In the genomic region with DNA sequence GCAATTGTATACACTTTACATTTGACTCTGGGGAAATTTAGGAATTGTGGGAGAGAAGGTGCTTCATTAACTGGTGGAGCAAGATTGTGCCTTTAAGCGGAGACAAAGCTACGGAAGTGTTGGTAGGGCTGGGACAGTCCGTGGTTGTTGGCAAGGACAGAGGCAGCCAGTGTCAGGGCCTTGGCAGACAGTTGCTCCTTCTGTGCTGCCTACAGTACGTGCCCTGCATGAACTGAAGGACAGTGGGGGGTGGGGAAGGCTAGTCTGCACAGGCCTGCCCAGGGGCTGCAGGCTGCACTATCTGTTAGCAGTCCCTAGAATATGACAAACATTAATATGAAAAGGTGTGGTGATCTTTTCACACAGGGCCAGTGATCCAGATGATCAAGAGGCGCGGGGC, we compare ENCODE assay signal across 10 mouse cellular contexts.
A peak's percentile ranks its signal among the peaks of the same experiment; 100 is the strongest.
DNase-seq lines count a peak whose midpoint lies in the region; ATAC-seq lines count a peak whose summit lies in the region.
"Had no signal": no experiment of that assay in that cellular context is flagged by ENCODE, and none has a peak within 500 bp of the region (broad histone marks: within the 10 kb centered on the region; RNA-seq: fewer than 3 reads in every experiment).

No protein-coding gene starts in this region.

- 75% methylated on average over 6 of the region's 6 CpGs for WGBS in neural tube, embryonic 11.5 days
- WGBS in liver, embryonic 12.5 days (ENCODE audit: insufficient replicate concordance): 58% methylated on average over 6 of the region's 6 CpGs

- no peak overlapping the region for H3K9ac ChIP-seq in neural tube, embryonic 11.5 days (ENCODE audit: low read length)
- H3K9ac ChIP-seq in liver, embryonic 12.5 days: no peak overlapping the region

- no peaks in the 10 kb centered on the region for H3K9me3 ChIP-seq in neural tube, embryonic 11.5 days (ENCODE audit: control insufficient read depth, low read length)
- no peaks in the 10 kb centered on the region for H3K9me3 ChIP-seq in liver, embryonic 12.5 days (replicated peaks)

- H3K4me3 ChIP-seq in neural tube, embryonic 11.5 days (ENCODE audit: low read depth, low read length): no peak overlapping the region
- no peak overlapping the region for H3K4me3 ChIP-seq in liver, embryonic 12.5 days
- H3K4me3 ChIP-seq: myocyte had no signal

- H3K4me2 ChIP-seq in neural tube, embryonic 11.5 days (ENCODE audit: low read depth): no peak overlapping the region
- no peak overlapping the region for H3K4me2 ChIP-seq in liver, embryonic 12.5 days

- no peak overlapping the region for H3K27ac ChIP-seq in neural tube, embryonic 11.5 days (ENCODE audit: low read depth, low read length)
- no peak overlapping the region for H3K27ac ChIP-seq in liver, embryonic 12.5 days
- H3K27ac ChIP-seq: kidney, postnatal 0 days had no signal

- DNase-seq in neural tube, embryonic 11.5 days (ENCODE audit: low spot score): no peak
- DNase-seq in neural tube, embryonic 10.5 days (ENCODE audit: extremely low spot score, low spot score): no peak
- peak; percentile 34 to 46 for DNase-seq in left cerebral cortex, adult 18-20 months (ENCODE audit: low spot score in 2 of 2)
- peak; percentile 52 for DNase-seq in right cerebral cortex, postnatal 4 days
- DNase-seq in thymus, postnatal 0 days (ENCODE audit: low spot score): no peak
- DNase-seq in gastrocnemius, postnatal 4 days (ENCODE audit: low spot score in 2 of 2): no peak

- no peaks in the 10 kb centered on the region for H3K27me3 ChIP-seq in neural tube, embryonic 11.5 days (ENCODE audit: control insufficient read depth, insufficient read depth, low read length)
- no peaks in the 10 kb centered on the region for H3K27me3 ChIP-seq in liver, embryonic 12.5 days (replicated peaks)

- H3K4me1 ChIP-seq in neural tube, embryonic 11.5 days (ENCODE audit: control insufficient read depth, insufficient read depth, low read length): no peaks in the 10 kb centered on the region
- no peaks in the 10 kb centered on the region for H3K4me1 ChIP-seq in liver, embryonic 12.5 days

- H3K36me3 ChIP-seq in neural tube, embryonic 11.5 days (ENCODE audit: control insufficient read depth, insufficient read depth, low read length): no peaks in the 10 kb centered on the region
- no peaks in the 10 kb centered on the region for H3K36me3 ChIP-seq in liver, embryonic 12.5 days

- peak; percentile 65; the same call in 1 of the 2 replicates for ATAC-seq in neural tube, embryonic 11.5 days (ENCODE audit: insufficient read depth, low FRiP score, low TSS enrichment)
- ATAC-seq in frontal cortex, adult (ENCODE audit: low TSS enrichment): peak; percentile 79
- ATAC-seq in liver, embryonic 12.5 days: no peak

Comparison
In these comparisons a context has a peak if more than half of its experiments do, and no peak if none do; other contexts are left out.
1. DNase-seq: peak in left cerebral cortex, adult 18-20 months (2 of 2) and right cerebral cortex, postnatal 4 days (single experiment); none in neural tube, embryonic 11.5 days (single experiment), neural tube, embryonic 10.5 days (single experiment), thymus, postnatal 0 days (single experiment) and gastrocnemius, postnatal 4 days (0 of 2).